Mouse (Mus musculus): ENCODE measurements at regions not wholly inside any gene's neighbourhood (a gene's known extent, or its start where the extent isn't known, plus 50 kb on each side); places are given as distances from the start of the nearest gene placed in this dataset.

GRCm38 (mm10) chr16:76085363-76085762, 63.3 kb upstream of the Samsn1 start:
- no peak overlapping the region for H3K9ac ChIP-seq (replicated peaks; ENCODE audit: low read depth, low read length)
- ATAC-seq (ENCODE audit: insufficient read depth, low read depth) (no peak), DNase-seq (ENCODE audit: low spot score) (no peak)
- TF ChIP-seq EP300 (IDR thresholded peaks at IDR 0.05; ENCODE audit: low read depth) = no peak
- no peak for TF ChIP-seq CTCF (IDR thresholded peaks at IDR 0.05; ENCODE audit: low read depth)
- no peak overlapping the region for H3K4me3 ChIP-seq (ENCODE audit: low read depth, low read length)
- no peak overlapping the region for H3K27ac ChIP-seq (ENCODE audit: low read depth)
- no peaks in the 10 kb centered on the region for H3K27me3 ChIP-seq (ENCODE audit: control insufficient read depth, insufficient read depth, low read length)
- WGBS = 87% methylated on average over 4 of the region's 4 CpGs
- 0 out of 2 replicates have a peak, but pooled peaks cover 3% of the 10 kb centered on the region for H3K9me3 ChIP-seq (replicated peaks; ENCODE audit: control insufficient read depth, low read length)
- H3K4me2 ChIP-seq (ENCODE audit: low read depth, low read length) = no peak overlapping the region
- no peaks in the 10 kb centered on the region for H3K36me3 ChIP-seq (replicated peaks; ENCODE audit: control insufficient read depth, insufficient read depth, low read length)
- no peaks in the 10 kb centered on the region for H3K4me1 ChIP-seq (ENCODE audit: control insufficient read depth, insufficient read depth)

GRCm38 (mm10) chr16:76082465-76082864, 60.4 kb upstream of the Samsn1 start:
- no peak for DNase-seq (ENCODE audit: low spot score)
- H3K4me2 ChIP-seq (ENCODE audit: low read depth, low read length) = no peak overlapping the region
- 59% methylated on average over 4 of the region's 4 CpGs for WGBS
- H3K27ac ChIP-seq (ENCODE audit: low read depth) = no peak overlapping the region
- ATAC-seq (ENCODE audit: insufficient read depth, low read depth) = no peak
- H3K4me3 ChIP-seq (ENCODE audit: low read depth, low read length) = no peak overlapping the region
- no peak overlapping the region for H3K9ac ChIP-seq (replicated peaks; ENCODE audit: low read depth, low read length)
- no peak for TF ChIP-seq EP300 (IDR thresholded peaks at IDR 0.05; ENCODE audit: low read depth)
- TF ChIP-seq CTCF (IDR thresholded peaks at IDR 0.05; ENCODE audit: low read depth) = no peak
- H3K4me1 ChIP-seq (ENCODE audit: control insufficient read depth, insufficient read depth) = no peaks in the 10 kb centered on the region
- H3K9me3 ChIP-seq (replicated peaks; ENCODE audit: control insufficient read depth, low read length) = 0 out of 2 replicates have a peak, but pooled peaks cover 3% of the 10 kb centered on the region
- H3K27me3 ChIP-seq (ENCODE audit: control insufficient read depth, insufficient read depth, low read length) = no peaks in the 10 kb centered on the region
- no peaks in the 10 kb centered on the region for H3K36me3 ChIP-seq (replicated peaks; ENCODE audit: control insufficient read depth, insufficient read depth, low read length)

GRCm38 (mm10) chr16:76079761-76080502, 57.9 kb upstream of the Samsn1 start:
- Histone ChIP-seq H3K36me3 (replicated peaks; ENCODE audit: control insufficient read depth, insufficient read depth, low read length) (no peaks in the 10 kb centered on the region), H3K9me3 (replicated peaks; ENCODE audit: control insufficient read depth, low read length) (0 out of 2 replicates have a peak, but pooled peaks cover 3% of the 10 kb centered on the region), H3K27me3 (ENCODE audit: control insufficient read depth, insufficient read depth, low read length) (no peaks in the 10 kb centered on the region), H3K27ac (ENCODE audit: low read depth) (no peak overlapping the region), H3K4me3 (ENCODE audit: low read depth, low read length) (no peak overlapping the region), H3K4me1 (ENCODE audit: control insufficient read depth, insufficient read depth) (no peaks in the 10 kb centered on the region), H3K9ac (replicated peaks; ENCODE audit: low read depth, low read length) (no peak overlapping the region), H3K4me2 (ENCODE audit: low read depth, low read length) (no peak overlapping the region)
- ATAC-seq (ENCODE audit: insufficient read depth, low read depth) = no peak
- DNase-seq (ENCODE audit: low spot score) = no peak
- TF ChIP-seq CTCF (IDR thresholded peaks at IDR 0.05; ENCODE audit: low read depth) = no peak
- 67% methylated on average over 6 of the region's 6 CpGs for WGBS

- Histone ChIP-seq H3K4me3 (ENCODE audit: low read depth, low read length) (no peak overlapping the region), H3K36me3 (replicated peaks; ENCODE audit: control insufficient read depth, insufficient read depth, low read length) (no peaks in the 10 kb centered on the region), H3K4me2 (ENCODE audit: low read depth, low read length) (no peak overlapping the region), H3K4me1 (ENCODE audit: control insufficient read depth, insufficient read depth) (no peaks in the 10 kb centered on the region), H3K27ac (ENCODE audit: low read depth) (no peak overlapping the region), H3K9ac (replicated peaks; ENCODE audit: low read depth, low read length) (no peak overlapping the region), H3K27me3 (ENCODE audit: control insufficient read depth, insufficient read depth, low read length) (no peaks in the 10 kb centered on the region), H3K9me3 (replicated peaks; ENCODE audit: control insufficient read depth, low read length) (0 out of 2 replicates have a peak, but pooled peaks cover 3% of the 10 kb centered on the region)
- DNase-seq (ENCODE audit: low spot score) = no peak
- no peak for ATAC-seq (ENCODE audit: insufficient read depth, low read depth)
- WGBS = 71% methylated on average over 5 of the region's 5 CpGs
- no peak for TF ChIP-seq EP300 (IDR thresholded peaks at IDR 0.05; ENCODE audit: low read depth)
- TF ChIP-seq CTCF (IDR thresholded peaks at IDR 0.05; ENCODE audit: low read depth) = no peak
Observed at GRCm38 (mm10) chr16:76078219-76078618, 56.1 kb upstream of the Samsn1 start.

GRCm38 (mm10) chr16:76076231-76076630, 54.1 kb upstream of the Samsn1 start:
- no peak for DNase-seq (ENCODE audit: low spot score)

More at GRCm38 (mm10) chr16:76076231-76076630, 54.1 kb upstream of the Samsn1 start:
- TF ChIP-seq CTCF (IDR thresholded peaks at IDR 0.05; ENCODE audit: low read depth) = no peak
- no peak for TF ChIP-seq EP300 (IDR thresholded peaks at IDR 0.05; ENCODE audit: low read depth)
- 84% methylated on average over 5 of the region's 5 CpGs for WGBS
- ATAC-seq (ENCODE audit: insufficient read depth, low read depth) = no peak
- H3K4me1 ChIP-seq (ENCODE audit: control insufficient read depth, insufficient read depth) = no peaks in the 10 kb centered on the region
- H3K9ac ChIP-seq (replicated peaks; ENCODE audit: low read depth, low read length) = no peak overlapping the region
- no peaks in the 10 kb centered on the region for H3K36me3 ChIP-seq (replicated peaks; ENCODE audit: control insufficient read depth, insufficient read depth, low read length)
- no peak overlapping the region for H3K4me2 ChIP-seq (ENCODE audit: low read depth, low read length)
- no peak overlapping the region for H3K4me3 ChIP-seq (ENCODE audit: low read depth, low read length)
- 0 out of 2 replicates have a peak, but pooled peaks cover 3% of the 10 kb centered on the region for H3K9me3 ChIP-seq (replicated peaks; ENCODE audit: control insufficient read depth, low read length)
- H3K27ac ChIP-seq (ENCODE audit: low read depth) = no peak overlapping the region
- H3K27me3 ChIP-seq (ENCODE audit: control insufficient read depth, insufficient read depth, low read length) = no peaks in the 10 kb centered on the region

Measured in heart, postnatal 0 days (tissue).